In the genomic region with DNA sequence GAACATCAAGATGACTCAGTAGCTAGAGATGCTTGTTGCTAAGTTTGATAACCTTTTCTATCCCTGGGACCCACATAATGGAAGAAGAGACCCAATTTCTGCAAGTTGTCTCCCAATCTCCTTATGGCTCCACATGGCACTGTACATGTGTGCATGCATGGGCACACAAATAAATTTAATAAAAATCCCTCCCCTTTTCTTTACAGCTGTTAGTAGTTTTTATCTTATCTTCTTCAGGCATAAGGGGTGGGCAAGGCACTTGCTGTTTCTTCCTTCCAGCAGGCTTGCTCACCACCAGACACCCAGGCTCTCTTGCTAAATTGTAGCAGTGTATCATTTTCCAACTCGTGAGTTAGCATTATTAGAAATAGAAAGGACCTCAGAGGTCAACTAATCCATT, we compare ENCODE assay signal across 25 mouse cellular contexts.
DNase-seq lines count a peak whose midpoint lies in the region; ATAC-seq and TF ChIP-seq lines count a peak whose summit lies in the region.
"Had no signal": no experiment of that assay in that cellular context is flagged by ENCODE, and none has a peak within 500 bp of the region (broad histone marks: within the 10 kb centered on the region; RNA-seq: fewer than 3 reads in every experiment).

No protein-coding gene starts in this region.

- no peaks in the 10 kb centered on the region for H3K27me3 ChIP-seq in stomach, embryonic 14.5 days (ENCODE audit: control insufficient read depth, insufficient read depth, low read length)
- no peaks in the 10 kb centered on the region for H3K27me3 ChIP-seq in stomach, postnatal 0 days (ENCODE audit: control insufficient read depth, insufficient read depth, low read length)
- H3K27me3 ChIP-seq in erythroblast, embryonic 14.5 days (ENCODE audit: control insufficient read depth): no peaks in the 10 kb centered on the region
- H3K27me3 ChIP-seq in liver, embryonic 14.5 days (ENCODE audit: control insufficient read depth, insufficient read depth, low read length): no peaks in the 10 kb centered on the region
- H3K27me3 ChIP-seq in midbrain, embryonic 10.5 days (ENCODE audit: low read depth, poor library complexity, severe bottlenecking): no peaks in the 10 kb centered on the region
- no peaks in the 10 kb centered on the region for H3K27me3 ChIP-seq in intestine, embryonic 16.5 days (replicated peaks; ENCODE audit: control insufficient read depth, insufficient read depth, low read length)
- H3K27me3 ChIP-seq: forebrain, embryonic 12.5 days; heart, embryonic 12.5 days; limb, embryonic 13.5 days; neural tube, embryonic 13.5 days had no signal

- H3K9ac ChIP-seq in stomach, embryonic 14.5 days (replicated peaks; ENCODE audit: low read depth, low read length): no peak overlapping the region
- no peak overlapping the region for H3K9ac ChIP-seq in stomach, postnatal 0 days (ENCODE audit: low read length)
- H3K9ac ChIP-seq in liver, embryonic 14.5 days (replicated peaks): peak overlapping the region; percentile 51
- H3K9ac ChIP-seq in intestine, embryonic 16.5 days (ENCODE audit: low read depth, low read length): no peak overlapping the region
- H3K9ac ChIP-seq: forebrain, embryonic 12.5 days; heart, embryonic 12.5 days; limb, embryonic 13.5 days; lung, embryonic 14.5 days; neural tube, embryonic 13.5 days had no signal

- no peak overlapping the region for H3K27ac ChIP-seq in stomach, embryonic 14.5 days (ENCODE audit: low read length)
- H3K27ac ChIP-seq in stomach, postnatal 0 days (replicated peaks): no peak overlapping the region
- H3K27ac ChIP-seq in liver, embryonic 14.5 days: peak overlapping the region; percentile 51
- H3K27ac ChIP-seq in midbrain, embryonic 10.5 days (replicated peaks): no peak overlapping the region
- H3K27ac ChIP-seq in intestine, embryonic 16.5 days (ENCODE audit: low read length): no peak overlapping the region
- H3K27ac ChIP-seq: embryonic facial prominence, embryonic 10.5 days; forebrain, embryonic 12.5 days; hindbrain, postnatal 0 days; layer of hippocampus, adult 2 months; limb, embryonic 13.5 days; neural tube, embryonic 13.5 days had no signal

- DNase-seq in stomach, postnatal 0 days (ENCODE audit: low spot score): no peak
- DNase-seq in liver, embryonic 14.5 days (ENCODE audit: low read depth in 3 of 3, low spot score in 3 of 3): peak; percentile 59 to 64 (median 63)
- DNase-seq in frontal cortex, postnatal 14 days (ENCODE audit: low spot score in 2 of 2): no peak
- no peak for DNase-seq in midbrain, embryonic 10.5 days (ENCODE audit: low spot score)
- DNase-seq in adrenal gland, postnatal 10 days: no peak
- DNase-seq: cerebellum, adult 9-10 months; heart, postnatal 10 days; layer of hippocampus, postnatal 36 days; lung, embryonic 14.5 days; lung, postnatal 36 days; right cerebral cortex, postnatal 4 days had no signal

- H3K4me2 ChIP-seq in stomach, embryonic 14.5 days (replicated peaks; ENCODE audit: low read depth, low read length): no peak overlapping the region
- no peak overlapping the region for H3K4me2 ChIP-seq in stomach, postnatal 0 days (replicated peaks; ENCODE audit: low read depth)
- peak overlapping the region; percentile 35 for H3K4me2 ChIP-seq in liver, embryonic 14.5 days (ENCODE audit: low read depth)
- no peak overlapping the region for H3K4me2 ChIP-seq in intestine, embryonic 16.5 days (ENCODE audit: low read depth, low read length)
- H3K4me2 ChIP-seq: forebrain, embryonic 12.5 days; heart, embryonic 12.5 days; limb, embryonic 13.5 days; lung, embryonic 14.5 days; neural tube, embryonic 13.5 days had no signal

- no peaks in the 10 kb centered on the region for H3K9me3 ChIP-seq in stomach, embryonic 14.5 days (ENCODE audit: control insufficient read depth, low read depth, low read length)
- no peaks in the 10 kb centered on the region for H3K9me3 ChIP-seq in stomach, postnatal 0 days (ENCODE audit: control insufficient read depth, low read length)
- no peaks in the 10 kb centered on the region for H3K9me3 ChIP-seq in erythroblast, embryonic 14.5 days (ENCODE audit: control insufficient read depth, low read length)
- H3K9me3 ChIP-seq in liver, embryonic 14.5 days (ENCODE audit: control insufficient read depth, low read length): no peaks in the 10 kb centered on the region
- H3K9me3 ChIP-seq in midbrain, embryonic 10.5 days (replicated peaks): no peaks in the 10 kb centered on the region
- H3K9me3 ChIP-seq in intestine, embryonic 16.5 days (ENCODE audit: control insufficient read depth, low read length): no peaks in the 10 kb centered on the region
- H3K9me3 ChIP-seq: embryonic facial prominence, embryonic 10.5 days; forebrain, embryonic 12.5 days; heart, embryonic 12.5 days; limb, embryonic 13.5 days; neural tube, embryonic 13.5 days had no signal

- no peaks in the 10 kb centered on the region for H3K4me1 ChIP-seq in stomach, embryonic 14.5 days (ENCODE audit: control insufficient read depth, insufficient read depth, low read length)
- H3K4me1 ChIP-seq in stomach, postnatal 0 days (replicated peaks; ENCODE audit: control insufficient read depth, insufficient read depth): no peaks in the 10 kb centered on the region
- H3K4me1 ChIP-seq in erythroblast, embryonic 14.5 days (ENCODE audit: control insufficient read depth): peaks cover 66% of the 10 kb centered on the region
- H3K4me1 ChIP-seq in liver, embryonic 14.5 days (replicated peaks; ENCODE audit: control insufficient read depth in 2 of 2, insufficient read depth in 2 of 2, low read length in 1 of 2): peaks cover 32 to 35% of the 10 kb centered on the region in 2 experiments
- no peaks in the 10 kb centered on the region for H3K4me1 ChIP-seq in midbrain, embryonic 10.5 days
- no peaks in the 10 kb centered on the region for H3K4me1 ChIP-seq in intestine, embryonic 16.5 days (ENCODE audit: control insufficient read depth, insufficient read depth, low read length)
- H3K4me1 ChIP-seq: heart, embryonic 12.5 days had no signal

- H3K4me3 ChIP-seq in stomach, embryonic 14.5 days (ENCODE audit: low read depth, low read length): no peak overlapping the region
- no peak overlapping the region for H3K4me3 ChIP-seq in stomach, postnatal 0 days (ENCODE audit: low read depth, low read length)
- peak overlapping the region; percentile 12 for H3K4me3 ChIP-seq in erythroblast, embryonic 14.5 days (replicated peaks)
- H3K4me3 ChIP-seq in liver, embryonic 14.5 days (ENCODE audit: insufficient read depth in 1 of 2, low read depth in 2 of 2, low read length in 2 of 2): no peak overlapping the region
- no peak overlapping the region for H3K4me3 ChIP-seq in midbrain, embryonic 10.5 days
- no peak overlapping the region for H3K4me3 ChIP-seq in intestine, embryonic 16.5 days (ENCODE audit: low read length)
- H3K4me3 ChIP-seq: embryonic facial prominence, embryonic 10.5 days; forebrain, embryonic 12.5 days; heart, embryonic 12.5 days; layer of hippocampus, adult 2 months; limb, embryonic 13.5 days; myocyte; neural tube, embryonic 13.5 days had no signal

- 39% methylated on average over 1 of the region's 1 CpGs for WGBS in stomach, embryonic 14.5 days
- WGBS in stomach, postnatal 0 days: 42% methylated on average over 1 of the region's 1 CpGs
- WGBS in liver, embryonic 14.5 days (ENCODE audit: insufficient replicate concordance): 5% methylated on average over 1 of the region's 1 CpGs
- WGBS in midbrain, embryonic 10.5 days: 81% methylated on average over 1 of the region's 1 CpGs
- 41% methylated on average over 1 of the region's 1 CpGs for WGBS in intestine, embryonic 16.5 days

- TF ChIP-seq EP300 in stomach, postnatal 0 days (optimal IDR thresholded peaks at IDR 0.05): no peak
- peak; percentile 87 for TF ChIP-seq EP300 in liver, embryonic 14.5 days (IDR thresholded peaks at IDR 0.05; ENCODE audit: low read depth)

- no peak for TF ChIP-seq CTCF in stomach, postnatal 0 days (IDR thresholded peaks at IDR 0.05; ENCODE audit: low read depth)
- no peak for TF ChIP-seq CTCF in liver, embryonic 14.5 days (IDR thresholded peaks at IDR 0.05; ENCODE audit: low read depth)

- peak; percentile 46; the same call in 1 of the 2 replicates for ATAC-seq in stomach, embryonic 14.5 days (ENCODE audit: insufficient number of reproducible peaks, insufficient read depth, low FRiP score, low read depth)
- no peak for ATAC-seq in stomach, postnatal 0 days (ENCODE audit: low FRiP score, low TSS enrichment)
- peak; percentile 98 for ATAC-seq in liver, embryonic 14.5 days (ENCODE audit: insufficient read depth)
- ATAC-seq in intestine, embryonic 16.5 days: no peak
- ATAC-seq: CD4-positive, CD25-positive, alpha-beta regulatory T cell, adult 4 months; hindbrain, postnatal 0 days; intestine, postnatal 0 days; midbrain, embryonic 16.5 days had no signal

- H3K36me3 ChIP-seq in stomach, embryonic 14.5 days (ENCODE audit: control insufficient read depth, insufficient read depth, low read length): no peaks in the 10 kb centered on the region
- H3K36me3 ChIP-seq in stomach, postnatal 0 days (ENCODE audit: control insufficient read depth, insufficient read depth, low read length): no peaks in the 10 kb centered on the region; the same call in 1 of the 2 replicates
- peaks cover 7% of the 10 kb centered on the region for H3K36me3 ChIP-seq in erythroblast, embryonic 14.5 days (ENCODE audit: control insufficient read depth)
- H3K36me3 ChIP-seq in liver, embryonic 14.5 days (replicated peaks; ENCODE audit: control insufficient read depth, insufficient read depth, low read depth): no peaks in the 10 kb centered on the region
- no peaks in the 10 kb centered on the region for H3K36me3 ChIP-seq in midbrain, embryonic 10.5 days
- H3K36me3 ChIP-seq in intestine, embryonic 16.5 days (ENCODE audit: control insufficient read depth, insufficient read depth, low read length): no peaks in the 10 kb centered on the region
- H3K36me3 ChIP-seq: embryonic facial prominence, embryonic 10.5 days; forebrain, embryonic 12.5 days; heart, embryonic 12.5 days; neural tube, embryonic 13.5 days had no signal

Comparison
In these comparisons a context has a peak if more than half of its experiments do, and no peak if none do; other contexts are left out.
1. ATAC-seq: peak in stomach, embryonic 14.5 days (single experiment) and liver, embryonic 14.5 days (single experiment); none in stomach, postnatal 0 days (single experiment) and intestine, embryonic 16.5 days (single experiment).
2. DNase-seq: peak in liver, embryonic 14.5 days (3 of 3); none in stomach, postnatal 0 days (single experiment), frontal cortex, postnatal 14 days (0 of 2), midbrain, embryonic 10.5 days (single experiment) and adrenal gland, postnatal 10 days (single experiment).